Mouse (Mus musculus) limb, embryonic 10.5 days (tissue): ENCODE data around the gene Ifi203. TPM values are rescaled to one million over a fixed set of nuclear protein-coding genes. Genes with fewer than 3 reads are reported as not detected.
"Not testable (repeated sequence)": the region's sequence is repeated elsewhere in the genome, so short reads cannot be mapped to it uniquely, and the experiment has no call there.

ENCODE experiments used
- DNase-seq: peaks from one replicate; pipeline ENCODE4 v3.0.0-alpha.2; 2017; ENCODE audit warnings: low spot score
- H3K27ac ChIP-seq: fragments of 300-500 bp; sonication (generic); 2 replicates; pipeline ENCODE4 v1.5.1; 2016; ENCODE audit warnings: mild to moderate bottlenecking
- H3K27me3 ChIP-seq: fragments of 300-500 bp; sonication (generic); 2 replicates; pipeline ENCODE4 v1.6.1; 2016; ENCODE audit warnings: low read depth, mild to moderate bottlenecking; ENCODE audit not compliant: poor library complexity, severe bottlenecking
- H3K36me3 ChIP-seq: fragments of 300-500 bp; sonication (generic); 2 replicates; pipeline ENCODE4 v1.6.1; 2016; ENCODE audit warnings: mild to moderate bottlenecking, moderate library complexity
- H3K4me1 ChIP-seq: fragments of 300-500 bp; sonication (generic); 2 replicates; pipeline ENCODE4 v1.6.1; 2016
- H3K4me3 ChIP-seq: fragments of 300-500 bp; sonication (generic); 2 replicates; pipeline ENCODE4 v1.5.1; 2016; ENCODE audit warnings: mild to moderate bottlenecking, moderate library complexity
- H3K9me3 ChIP-seq: fragments of 300-500 bp; sonication (generic); replicated peaks from 2 replicates; pipeline ENCODE4 v1.6.1; 2016; ENCODE audit warnings: mild to moderate bottlenecking
- WGBS: fragments of 180-500 bp; shearing (Covaris S2); methylation state at CpG from one replicate; pipeline ENCODE4 v1.1.7; 2016; 5-methylcytosine and 5-hydroxymethylcytosine counted together
- polyA plus RNA-seq: library from polyadenylated mRNA; unstranded; fragments of >200 nt; fragmentation: Nextera tagmentation; extraction: Ambion mirVana; gene quantifications from 2 replicates; pipeline ENCODE4 v1.2.1, GENCODE M21; 2016

Gene Ifi203
- polyA plus RNA-seq, result not detected in 2 replicates

- not testable (repeated sequence) for H3K36me3 ChIP-seq, H3K9me3 ChIP-seq, H3K4me1 ChIP-seq, H3K4me3 ChIP-seq, H3K27ac ChIP-seq, DNase-seq, H3K27me3 ChIP-seq
- WGBS, result 79% methylated on average over 3 of the region's 3 CpGs
Measured at GRCm38 (mm10) chr1:173941924-173942779, at the start of gene Ifi203, which contains the start of gene Mndal. TSS of gene Ifi203 (minus strand) at chr1:173942672. TSS of gene Mndal (minus strand) at chr1:173942491.

GRCm38 (mm10) chr1:173982694-173983305 is 40.3 kb upstream of the Ifi203 start, which contains the start of gene Ifi202b:
TSS of gene Ifi202b (minus strand) at chr1:173982744.
- H3K9me3 ChIP-seq, H3K27ac ChIP-seq, H3K36me3 ChIP-seq, H3K4me1 ChIP-seq, DNase-seq, H3K4me3 ChIP-seq, H3K27me3 ChIP-seq: not testable (repeated sequence)
- WGBS, result 90% methylated on average over 6 of the region's 6 CpGs

DNA sequence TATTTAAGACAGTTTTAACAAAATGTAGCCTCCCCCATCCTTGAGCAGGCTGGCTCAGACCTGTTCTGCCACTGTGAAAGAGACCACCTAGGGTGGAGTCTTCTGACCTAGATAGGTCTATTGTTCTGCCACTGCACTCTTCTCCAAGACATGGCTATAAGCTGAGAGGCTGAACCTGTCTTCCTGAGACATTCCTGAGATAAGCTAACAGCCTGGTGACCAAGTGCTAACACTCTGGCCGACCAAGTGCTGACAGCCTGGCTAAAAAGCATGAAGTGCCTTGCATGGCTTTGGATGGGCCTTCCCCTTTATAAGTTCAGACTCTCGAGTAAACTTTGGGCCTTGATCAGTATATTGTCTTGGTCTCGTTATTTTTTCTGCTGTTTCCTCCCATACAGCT is 38.6 kb upstream of the Ifi203 start:
- not testable (repeated sequence) for H3K36me3 ChIP-seq, H3K4me3 ChIP-seq, H3K27me3 ChIP-seq, H3K4me1 ChIP-seq, DNase-seq, H3K27ac ChIP-seq, H3K9me3 ChIP-seq
- WGBS, result 61% methylated on average over 3 of the region's 3 CpGs

GRCm38 (mm10) chr1:173977622-173978021 is 35.1 kb upstream of the Ifi203 start:
- no peak for DNase-seq
- H3K36me3 ChIP-seq, result no peaks in the 10 kb centered on the region
- H3K4me3 ChIP-seq, result no peak overlapping the region
- H3K27me3 ChIP-seq, result no peaks in the 10 kb centered on the region
- no peaks in the 10 kb centered on the region for H3K4me1 ChIP-seq
- no peaks in the 10 kb centered on the region for H3K9me3 ChIP-seq
- no peak overlapping the region for H3K27ac ChIP-seq

DNA sequence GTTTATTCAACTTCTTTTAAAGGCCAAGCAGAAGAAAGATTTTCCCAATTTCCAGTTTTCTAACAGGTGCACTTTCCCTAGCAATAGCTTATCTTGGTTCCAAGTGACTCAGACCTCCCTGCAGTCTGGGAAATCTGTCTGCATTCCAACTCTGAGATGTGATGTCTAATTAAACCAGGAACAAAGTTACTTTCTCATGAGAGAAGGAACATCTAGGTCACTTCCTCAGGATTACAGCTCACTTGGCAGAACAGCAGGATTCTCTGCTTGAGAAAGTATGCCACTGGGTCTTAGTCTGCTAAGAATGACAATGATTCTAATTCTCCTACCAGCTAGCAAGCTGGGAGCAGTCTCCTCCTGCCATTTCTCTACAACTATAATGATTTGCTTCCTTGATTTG is 30.6 kb upstream of the Ifi203 start:
- H3K27ac ChIP-seq, result no peak overlapping the region
- no peak for DNase-seq
- no peak overlapping the region for H3K4me3 ChIP-seq
- H3K9me3 ChIP-seq, result no peaks in the 10 kb centered on the region
- H3K36me3 ChIP-seq, result no peaks in the 10 kb centered on the region
- H3K27me3 ChIP-seq, result no peaks in the 10 kb centered on the region
- no peaks in the 10 kb centered on the region for H3K4me1 ChIP-seq

GRCm38 (mm10) chr1:173961491-173961890 is 19.0 kb upstream of the Ifi203 start:
- WGBS, result 76% methylated on average over 1 of the region's 1 CpGs
- not testable (repeated sequence) for H3K9me3 ChIP-seq, H3K4me3 ChIP-seq

GRCm38 (mm10) chr1:173959998-173960397 is 17.5 kb upstream of the Ifi203 start:
- not testable (repeated sequence) for H3K36me3 ChIP-seq, H3K27ac ChIP-seq, DNase-seq, H3K9me3 ChIP-seq, H3K27me3 ChIP-seq, H3K4me1 ChIP-seq, H3K4me3 ChIP-seq
- WGBS, result 51% methylated on average over 3 of the region's 3 CpGs

More at GRCm38 (mm10) chr1:173961491-173961890, 19.0 kb upstream of the Ifi203 start:
- H3K36me3 ChIP-seq, H3K27me3 ChIP-seq, H3K27ac ChIP-seq, H3K4me1 ChIP-seq, DNase-seq: not testable (repeated sequence)

GRCm38 (mm10) chr1:173955839-173956527 is 13.5 kb upstream of the Ifi203 start:
- not testable (repeated sequence) for H3K9me3 ChIP-seq, H3K36me3 ChIP-seq, H3K27ac ChIP-seq, DNase-seq, H3K4me1 ChIP-seq, H3K4me3 ChIP-seq, H3K27me3 ChIP-seq
- WGBS, result 32% methylated on average over 3 of the region's 3 CpGs

GRCm38 (mm10) chr1:173955071-173955796 is 12.8 kb upstream of the Ifi203 start:
- H3K36me3 ChIP-seq, result no peaks in the 10 kb centered on the region
- 66% methylated on average over 2 of the region's 2 CpGs for WGBS
- no peaks in the 10 kb centered on the region for H3K27me3 ChIP-seq
- H3K4me1 ChIP-seq, result 0 out of 2 replicates have a peak, but pooled peaks cover 2% of the 10 kb centered on the region
- no peak overlapping the region for H3K4me3 ChIP-seq
- H3K9me3 ChIP-seq, result no peaks in the 10 kb centered on the region
- no peak for DNase-seq
- no peak overlapping the region for H3K27ac ChIP-seq

- H3K4me1 ChIP-seq, result no peaks in the 10 kb centered on the region
- no peaks in the 10 kb centered on the region for H3K9me3 ChIP-seq
- 88% methylated on average over 1 of the region's 1 CpGs for WGBS
- DNase-seq, result no peak
- H3K36me3 ChIP-seq, result no peaks in the 10 kb centered on the region
- H3K27ac ChIP-seq, result no peak overlapping the region
- no peaks in the 10 kb centered on the region for H3K27me3 ChIP-seq
- no peak overlapping the region for H3K4me3 ChIP-seq
Measured at GRCm38 (mm10) chr1:173953563-173953962, 11.1 kb upstream of the Ifi203 start.

- not testable (repeated sequence) for H3K27ac ChIP-seq, H3K4me1 ChIP-seq, H3K9me3 ChIP-seq, H3K36me3 ChIP-seq, H3K4me3 ChIP-seq, H3K27me3 ChIP-seq, DNase-seq
- WGBS, result 87% methylated on average over 2 of the region's 2 CpGs
Measured at GRCm38 (mm10) chr1:173949044-173949443, 6.6 kb upstream of the Ifi203 start.

DNA sequence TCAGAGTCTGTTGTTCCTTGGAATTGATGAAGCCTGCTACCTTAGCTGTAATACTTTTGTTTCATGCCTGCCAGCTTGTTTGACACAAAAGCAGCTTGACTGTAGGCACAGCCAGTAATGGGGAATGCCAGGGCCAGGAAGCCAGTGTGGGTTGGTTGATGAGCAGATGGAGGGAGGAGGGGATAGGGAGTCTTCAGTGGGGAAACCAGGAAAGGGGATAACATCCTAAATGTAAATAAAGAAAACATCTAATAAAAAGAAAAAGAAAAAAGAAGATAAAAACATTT is 251 bp upstream of the Ifi203 start:
- DNase-seq, H3K4me3 ChIP-seq, H3K27ac ChIP-seq, H3K27me3 ChIP-seq, H3K36me3 ChIP-seq, H3K9me3 ChIP-seq, H3K4me1 ChIP-seq: not testable (repeated sequence)

DNA sequence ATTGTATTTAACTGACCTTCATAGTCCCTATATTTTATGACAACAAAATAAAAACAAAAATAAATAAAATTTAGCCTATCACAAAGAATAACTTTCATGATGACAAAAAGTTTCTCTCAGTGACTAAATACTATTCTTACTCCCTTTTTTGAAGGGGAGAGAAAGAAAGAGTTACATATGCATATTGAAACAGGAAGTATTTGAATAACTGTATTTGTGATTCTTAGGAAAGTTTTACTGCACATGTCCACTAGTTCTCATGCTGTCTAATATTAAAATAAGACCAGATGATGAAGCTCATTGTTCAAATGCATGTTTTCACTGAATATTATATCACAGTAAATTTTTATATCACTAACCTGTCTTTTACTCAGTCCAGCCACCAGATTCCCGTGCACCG is 950 bp downstream of the Ifi203 start:
- DNase-seq, H3K4me3 ChIP-seq, H3K27ac ChIP-seq, H3K27me3 ChIP-seq, H3K9me3 ChIP-seq, H3K4me1 ChIP-seq, H3K36me3 ChIP-seq: not testable (repeated sequence)
- 96% methylated on average over 2 of the region's 2 CpGs for WGBS
